Mouse (Mus musculus): Measurements from ENCODE around the gene Bicd2. TPM values are rescaled to one million over a fixed set of nuclear protein-coding genes. Genes with fewer than 3 reads are reported as not detected.
"Not testable (repeated sequence)": the region's sequence is repeated elsewhere in the genome, so short reads cannot be mapped to it uniquely, and the experiment has no call there.

The Bicd2 gene
- polyA plus RNA-seq, 1 experiment, result 43.1 TPM

DNA sequence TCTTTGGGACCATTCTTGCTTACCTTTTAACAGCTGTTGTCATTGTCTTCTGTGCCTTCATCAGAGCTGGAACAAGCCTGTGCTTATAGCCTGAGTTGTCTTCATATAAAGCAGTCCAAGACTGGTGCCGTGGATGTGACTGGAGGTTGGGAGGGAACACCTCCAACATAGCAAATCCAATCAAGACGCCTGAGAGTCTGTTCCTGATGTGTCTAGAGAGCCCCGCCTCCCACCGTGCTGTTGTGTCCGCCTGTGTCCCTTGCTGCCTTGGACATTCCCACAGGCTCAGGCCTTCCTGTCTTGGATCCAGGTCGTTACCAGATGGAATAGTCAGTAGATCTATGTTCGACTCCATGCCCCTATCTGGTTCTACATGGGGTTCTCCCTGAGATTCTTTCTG lies 14.7 kb downstream of the Bicd2 start:
- Histone ChIP-seq H3K4me3 (ENCODE audit: insufficient read depth, low read length) (no peak overlapping the region), H3K27ac (ENCODE audit: insufficient read depth, low read length) (no peak overlapping the region), H3K4me1 (ENCODE audit: control insufficient read depth, insufficient read depth, low read length) (peaks cover 13% of the 10 kb centered on the region; the same call in 1 of the 2 replicates)
- TF ChIP-seq POLR2A (IDR thresholded peaks at IDR 0.05; ENCODE audit: low read depth, low read length) (no peak), CTCF (IDR thresholded peaks at IDR 0.05; ENCODE audit: borderline replicate concordance, insufficient read depth, low read length) (no peak)

DNA sequence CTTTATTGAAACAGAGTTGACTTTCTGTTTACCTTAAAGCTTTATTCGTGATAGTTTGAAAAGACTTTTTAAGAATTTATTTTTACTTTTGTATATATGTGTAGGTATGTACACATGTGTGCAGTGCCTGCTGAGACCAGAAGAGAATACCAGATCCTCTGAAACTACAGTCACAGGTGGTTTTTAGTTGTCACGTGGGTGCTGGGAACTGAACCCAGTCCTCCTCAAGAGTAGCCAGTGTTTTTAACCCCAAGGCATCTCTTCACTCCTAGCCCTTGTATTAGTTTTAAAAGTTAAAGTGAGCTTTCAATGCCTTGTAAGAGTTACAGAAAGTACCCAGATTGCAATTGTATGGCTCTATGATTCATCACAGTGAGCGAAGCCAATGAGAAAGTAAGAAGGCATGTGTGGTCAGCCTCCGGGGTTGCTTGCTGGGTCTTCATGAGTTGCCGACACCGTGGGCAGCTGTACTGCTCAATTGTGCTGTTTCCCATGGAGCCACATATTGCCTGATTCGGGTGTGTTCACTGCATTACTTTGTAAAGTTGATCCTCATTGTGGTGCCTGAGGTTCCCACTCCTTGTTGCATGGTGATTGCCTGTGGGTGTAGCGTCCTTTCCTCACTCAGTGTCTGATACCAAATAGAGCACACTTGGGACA lies 16.1 kb downstream of the Bicd2 start:
- TF ChIP-seq CTCF (IDR thresholded peaks at IDR 0.05; ENCODE audit: borderline replicate concordance, insufficient read depth, low read length), result no peak
- TF ChIP-seq POLR2A (IDR thresholded peaks at IDR 0.05; ENCODE audit: low read depth, low read length), result no peak
- no peak overlapping the region for H3K4me3 ChIP-seq (ENCODE audit: insufficient read depth, low read length)
- H3K27ac ChIP-seq (ENCODE audit: insufficient read depth, low read length), result peak overlapping the region; percentile 47; the same call in 1 of the 2 replicates
- peaks cover 7% of the 10 kb centered on the region; the same call in 1 of the 2 replicates for H3K4me1 ChIP-seq (ENCODE audit: control insufficient read depth, insufficient read depth, low read length)

DNA sequence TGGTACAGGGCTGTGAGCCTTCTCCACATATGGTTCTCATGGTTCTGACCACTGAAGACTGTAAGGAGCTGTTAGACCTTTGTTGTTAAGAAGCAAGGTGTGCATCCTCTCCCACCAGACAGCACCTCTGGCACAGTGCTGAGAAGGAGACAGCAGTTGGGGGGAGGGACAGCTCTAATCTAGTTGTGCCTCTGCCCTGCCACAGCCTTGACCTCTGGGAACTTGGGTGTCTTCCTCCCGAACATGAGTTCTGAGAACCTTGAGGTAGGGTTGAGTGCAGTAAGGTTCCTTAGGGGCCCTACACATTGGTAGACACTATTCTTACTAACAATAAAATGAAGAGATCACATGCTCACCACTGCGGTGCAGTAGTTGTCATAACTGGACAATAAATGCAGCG lies 16.8 kb downstream of the Bicd2 start:
- no peak for TF ChIP-seq CTCF (IDR thresholded peaks at IDR 0.05; ENCODE audit: borderline replicate concordance, insufficient read depth, low read length)
- no peak for TF ChIP-seq POLR2A (IDR thresholded peaks at IDR 0.05; ENCODE audit: low read depth, low read length)
- H3K27ac ChIP-seq (ENCODE audit: insufficient read depth, low read length), result peak overlapping the region; percentile 47; the same call in 1 of the 2 replicates

DNA sequence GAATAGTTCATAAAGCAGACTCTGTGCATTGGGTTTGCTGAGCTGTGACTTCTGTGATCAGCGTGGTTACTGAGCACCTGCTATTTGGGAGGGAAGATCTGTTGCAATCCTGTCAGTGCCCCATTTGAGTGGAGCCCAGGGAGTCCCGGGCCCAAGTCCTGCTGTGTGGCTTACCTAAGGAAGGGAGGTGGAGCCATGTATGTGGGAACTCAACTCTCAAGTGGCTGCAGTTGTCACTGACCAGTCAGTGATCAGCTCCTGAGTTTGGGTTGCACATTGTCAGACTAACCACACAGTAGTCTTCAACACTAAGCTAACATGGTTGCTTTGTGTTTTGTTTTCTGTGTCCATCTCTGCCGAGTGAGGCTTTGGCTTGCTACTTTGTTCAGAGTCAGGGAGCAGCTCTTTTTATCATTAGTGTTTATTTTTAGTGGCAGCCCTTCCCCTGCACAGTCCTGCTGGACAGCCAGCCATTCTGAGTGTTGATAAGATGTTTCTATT lies 19.6 kb downstream of the Bicd2 start:
- Histone ChIP-seq H3K4me1 (ENCODE audit: control insufficient read depth, insufficient read depth, low read length) (peaks cover 5% of the 10 kb centered on the region; the same call in 1 of the 2 replicates), H3K4me3 (ENCODE audit: insufficient read depth, low read length) (no peak overlapping the region), H3K27ac (ENCODE audit: insufficient read depth, low read length) (no peak overlapping the region)
- TF ChIP-seq POLR2A (IDR thresholded peaks at IDR 0.05; ENCODE audit: low read depth, low read length), result no peak
- TF ChIP-seq CTCF (IDR thresholded peaks at IDR 0.05; ENCODE audit: borderline replicate concordance, insufficient read depth, low read length), result no peak

More for the DNA sequence above, 16.8 kb downstream of the Bicd2 start:
- H3K4me3 ChIP-seq (ENCODE audit: insufficient read depth, low read length), result no peak overlapping the region
- H3K4me1 ChIP-seq (ENCODE audit: control insufficient read depth, insufficient read depth, low read length), result peaks cover 5% of the 10 kb centered on the region; the same call in 1 of the 2 replicates

DNA sequence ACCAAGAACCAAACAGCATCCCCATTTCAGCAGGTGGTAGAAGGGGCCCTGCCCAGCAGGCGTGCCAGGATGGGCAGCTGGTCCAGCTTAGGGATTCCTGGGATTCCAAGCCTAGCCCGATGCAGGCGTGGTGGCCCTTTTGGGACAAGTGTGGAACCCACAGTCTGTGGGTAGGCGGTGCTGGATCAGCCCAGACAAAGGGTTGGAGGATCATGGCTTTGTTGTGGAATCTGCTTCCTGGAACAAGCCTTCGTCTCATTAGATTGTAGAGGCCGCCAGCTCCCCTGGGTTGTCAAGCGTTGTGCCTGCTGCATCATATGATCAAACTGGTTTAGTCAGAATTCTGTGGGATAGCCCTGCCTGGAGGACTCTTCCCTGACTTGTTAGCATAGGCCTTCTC lies 21.0 kb downstream of the Bicd2 start:
- peaks cover 5% of the 10 kb centered on the region; the same call in 1 of the 2 replicates for H3K4me1 ChIP-seq (ENCODE audit: control insufficient read depth, insufficient read depth, low read length)
- TF ChIP-seq POLR2A (IDR thresholded peaks at IDR 0.05; ENCODE audit: low read depth, low read length) (no peak), CTCF (IDR thresholded peaks at IDR 0.05; ENCODE audit: borderline replicate concordance, insufficient read depth, low read length) (no peak)
- no peak overlapping the region for H3K27ac ChIP-seq (ENCODE audit: insufficient read depth, low read length)
- H3K4me3 ChIP-seq (ENCODE audit: insufficient read depth, low read length), result no peak overlapping the region

DNA sequence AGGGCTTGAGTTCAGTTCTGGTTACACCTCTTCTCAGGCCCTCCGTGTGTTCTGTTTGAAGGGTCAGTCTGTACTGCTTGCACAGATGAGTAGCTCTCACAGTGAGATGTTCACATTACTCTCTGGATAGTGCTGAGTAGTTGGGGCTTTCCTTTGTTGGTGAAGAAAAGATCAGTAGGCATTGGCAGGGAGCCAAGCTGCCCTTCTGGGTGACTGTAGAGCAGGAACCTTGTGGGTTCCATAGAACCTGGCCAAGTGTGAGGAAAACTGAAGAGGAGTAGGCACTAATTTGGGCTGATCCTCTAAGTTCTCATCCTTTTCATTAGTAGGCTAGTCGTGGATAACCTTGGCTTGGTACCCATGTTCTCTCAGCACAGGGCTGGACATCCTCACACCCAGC lies 21.4 kb downstream of the Bicd2 start:
- Histone ChIP-seq H3K27ac (ENCODE audit: insufficient read depth, low read length) (no peak overlapping the region), H3K4me1 (ENCODE audit: control insufficient read depth, insufficient read depth, low read length) (peaks cover 5% of the 10 kb centered on the region; the same call in 1 of the 2 replicates)
- TF ChIP-seq POLR2A (IDR thresholded peaks at IDR 0.05; ENCODE audit: low read depth, low read length), result no peak
- TF ChIP-seq CTCF (IDR thresholded peaks at IDR 0.05; ENCODE audit: borderline replicate concordance, insufficient read depth, low read length), result no peak

DNA sequence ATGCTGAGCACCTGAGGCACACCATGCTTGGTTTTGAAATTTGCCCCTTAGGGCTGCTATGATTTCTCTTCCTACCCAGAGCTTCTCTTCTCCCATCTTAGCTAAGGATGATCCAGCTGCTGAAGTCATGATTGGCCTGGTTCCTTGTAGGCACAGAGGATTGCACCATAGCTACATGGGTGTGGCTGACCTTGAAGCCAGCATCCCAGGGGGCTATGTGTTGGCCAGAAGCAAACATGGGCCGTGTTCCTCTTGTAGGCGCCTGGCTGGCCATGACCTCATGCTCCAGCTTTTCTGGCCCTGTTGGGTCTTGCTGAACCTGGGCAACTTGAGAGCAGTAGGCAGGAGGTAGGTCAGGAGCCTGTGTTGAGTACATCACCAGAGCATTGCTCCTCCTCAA lies 23.3 kb downstream of the Bicd2 start:
- Histone ChIP-seq H3K4me1 (ENCODE audit: control insufficient read depth, insufficient read depth, low read length) (peaks cover 7% of the 10 kb centered on the region; the same call in 1 of the 2 replicates), H3K27ac (ENCODE audit: insufficient read depth, low read length) (no peak overlapping the region), H3K4me3 (ENCODE audit: insufficient read depth, low read length) (no peak overlapping the region)
- no peak for TF ChIP-seq POLR2A (IDR thresholded peaks at IDR 0.05; ENCODE audit: low read depth, low read length)
- TF ChIP-seq CTCF (IDR thresholded peaks at IDR 0.05; ENCODE audit: borderline replicate concordance, insufficient read depth, low read length), result no peak

More for the DNA sequence above, 21.4 kb downstream of the Bicd2 start:
- no peak overlapping the region for H3K4me3 ChIP-seq (ENCODE audit: insufficient read depth, low read length)

DNA sequence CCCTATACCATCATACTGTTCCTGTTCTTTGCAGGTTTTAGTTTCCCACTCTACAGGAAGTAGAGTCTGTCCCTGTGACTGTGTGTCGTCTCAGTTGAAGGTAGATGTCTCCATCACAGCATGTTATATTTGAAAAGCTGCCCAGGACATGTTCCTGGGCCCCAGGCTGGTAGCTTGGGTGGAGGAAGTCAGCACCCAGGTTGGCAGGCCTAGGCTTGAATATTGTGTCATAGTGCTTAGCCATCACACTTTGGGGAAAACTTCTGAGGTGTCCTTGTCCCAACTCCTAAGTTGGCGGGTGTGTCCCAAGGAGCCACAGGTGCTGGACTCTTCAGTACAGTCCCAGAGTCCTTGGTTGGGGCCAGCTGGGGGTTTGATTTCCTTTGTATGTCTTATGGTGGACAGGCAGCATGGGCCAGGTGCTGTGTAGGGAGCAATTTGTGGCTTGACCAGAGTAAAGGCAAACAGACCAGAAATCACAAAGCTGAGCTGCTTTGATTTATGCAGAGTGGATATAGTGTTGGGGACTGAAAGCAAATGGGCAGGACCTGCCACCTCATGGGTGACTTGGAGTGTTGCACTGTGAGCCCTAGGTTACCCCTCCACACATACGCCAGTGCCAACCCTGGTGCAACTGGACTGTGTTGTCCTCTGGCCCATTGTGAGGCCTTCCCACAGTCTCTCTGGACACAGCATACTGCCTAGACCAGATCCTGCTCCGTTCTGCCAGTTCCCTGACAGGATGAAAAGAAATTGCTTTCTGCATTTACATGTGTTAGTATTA lies 26.5 kb downstream of the Bicd2 start:
- TF ChIP-seq CTCF (IDR thresholded peaks at IDR 0.05; ENCODE audit: borderline replicate concordance, insufficient read depth, low read length), result no peak
- no peak for TF ChIP-seq POLR2A (IDR thresholded peaks at IDR 0.05; ENCODE audit: low read depth, low read length)

DNA sequence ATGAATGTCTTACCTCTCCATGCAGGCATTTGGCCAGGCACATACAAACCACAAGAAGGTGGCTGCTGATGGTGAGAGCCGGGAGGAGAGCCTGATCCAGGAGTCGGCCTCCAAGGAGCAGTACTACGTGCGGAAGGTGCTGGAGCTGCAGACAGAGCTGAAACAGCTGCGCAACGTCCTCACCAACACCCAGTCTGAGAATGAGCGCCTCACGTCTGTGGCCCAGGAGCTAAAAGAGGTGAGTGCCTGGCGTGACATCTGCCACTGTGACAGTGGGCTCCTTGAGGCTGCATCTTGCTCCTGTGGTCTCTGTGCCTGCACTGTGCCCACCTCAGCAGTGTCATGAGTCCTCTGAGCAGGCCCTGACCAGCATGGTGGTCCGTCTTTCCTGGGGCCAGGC lies 28.0 kb downstream of the Bicd2 start:
- TF ChIP-seq POLR2A (IDR thresholded peaks at IDR 0.05; ENCODE audit: low read depth, low read length) (no peak), CTCF (IDR thresholded peaks at IDR 0.05; ENCODE audit: borderline replicate concordance, insufficient read depth, low read length) (no peak)
- H3K27ac ChIP-seq (ENCODE audit: insufficient read depth, low read length), result no peak overlapping the region
- peaks cover 5% of the 10 kb centered on the region for H3K4me1 ChIP-seq (ENCODE audit: control insufficient read depth, insufficient read depth, low read length)
- H3K4me3 ChIP-seq (ENCODE audit: insufficient read depth, low read length), result no peak overlapping the region

More for the DNA sequence above, 26.5 kb downstream of the Bicd2 start:
- no peak overlapping the region for H3K4me3 ChIP-seq (ENCODE audit: insufficient read depth, low read length)
- H3K4me1 ChIP-seq (ENCODE audit: control insufficient read depth, insufficient read depth, low read length), result peaks cover 5% of the 10 kb centered on the region
- no peak overlapping the region for H3K27ac ChIP-seq (ENCODE audit: insufficient read depth, low read length)

DNA sequence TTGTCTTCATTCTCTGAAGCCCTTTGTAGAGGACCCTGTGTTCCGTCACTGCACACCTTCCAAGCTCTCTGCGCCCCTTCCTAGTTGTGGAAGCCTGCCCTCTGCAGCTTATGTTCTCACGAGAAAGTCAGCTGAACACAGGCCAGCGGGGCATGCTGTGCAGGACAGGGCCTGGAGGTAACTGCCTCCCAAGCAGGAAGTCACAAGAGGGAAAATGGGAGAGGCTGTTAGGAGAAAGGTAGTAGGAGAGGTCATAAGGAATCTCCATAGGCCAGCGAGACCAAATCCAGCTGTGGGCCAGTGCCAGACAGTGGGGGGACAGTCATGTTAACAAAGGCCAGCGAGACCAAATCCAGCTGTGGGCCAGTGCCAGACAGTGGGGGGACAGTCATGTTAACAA lies 28.8 kb downstream of the Bicd2 start:
- H3K27ac ChIP-seq (ENCODE audit: insufficient read depth, low read length); H3K4me3 ChIP-seq (ENCODE audit: insufficient read depth, low read length): not testable (repeated sequence)

DNA sequence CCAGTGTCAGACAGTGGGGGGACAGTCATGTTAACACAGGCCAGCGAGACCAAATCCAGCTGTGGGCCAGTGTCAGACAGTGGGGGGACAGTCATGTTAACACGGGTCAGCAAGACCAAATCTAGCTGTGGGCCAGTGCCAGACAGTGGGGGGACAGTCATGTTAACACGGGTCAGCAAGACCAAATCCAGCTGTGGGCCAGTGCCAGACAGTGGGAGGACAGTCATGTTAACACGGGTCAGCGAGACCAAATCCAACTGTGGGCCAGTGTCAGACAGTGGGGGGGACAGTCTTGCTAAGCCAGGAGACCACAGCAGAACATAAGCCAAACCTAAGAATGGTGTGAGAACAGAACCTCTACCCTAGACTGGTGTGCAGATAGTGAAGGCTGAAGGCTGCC lies 29.5 kb downstream of the Bicd2 start:
- H3K4me3 ChIP-seq (ENCODE audit: insufficient read depth, low read length); H3K27ac ChIP-seq (ENCODE audit: insufficient read depth, low read length); H3K4me1 ChIP-seq (ENCODE audit: control insufficient read depth, insufficient read depth, low read length): not testable (repeated sequence)

More for the DNA sequence above, 28.8 kb downstream of the Bicd2 start:
- not testable (repeated sequence) for H3K4me1 ChIP-seq (ENCODE audit: control insufficient read depth, insufficient read depth, low read length)

Measured in embryonic fibroblast, embryonic 13.5 days (primary cell).